ENCODE assay signal across 10 mouse cellular contexts in genomic region chr9:96765410-96765809, GRCm38 (mm10). TPM values are rescaled to one million over a fixed set of nuclear protein-coding genes. Genes with fewer than 3 reads are reported as not detected.
A peak's percentile ranks its signal among the peaks of the same experiment; 100 is the strongest.
DNase-seq lines count a peak whose midpoint lies in the region; ATAC-seq lines count a peak whose summit lies in the region.
"Had no signal": no experiment of that assay in that cellular context is flagged by ENCODE, and none has a peak within 500 bp of the region (broad histone marks: within the 10 kb centered on the region; RNA-seq: fewer than 3 reads in every experiment).

No protein-coding gene starts in this region.

- ATAC-seq in kidney, embryonic 16.5 days (ENCODE audit: low FRiP score, low TSS enrichment): 0 out of 2 replicates have a peak, but pooled peaks have one; percentile 31
- ATAC-seq in common myeloid progenitor, adult 5-6 weeks (replicated peaks; ENCODE audit: low read depth, poor library complexity, severe bottlenecking): peak; percentile 80
- peak; percentile 98 for ATAC-seq in liver, embryonic 11.5 days (replicated peaks; ENCODE audit: low FRiP score)
- ATAC-seq in frontal cortex, adult (ENCODE audit: low TSS enrichment): no peak
- no peak for ATAC-seq in hindbrain, embryonic 13.5 days (ENCODE audit: low FRiP score)

- H3K4me1 ChIP-seq in kidney, embryonic 16.5 days (ENCODE audit: insufficient read depth, low read length): peaks cover 4% of the 10 kb centered on the region; the same call in 1 of the 2 replicates
- H3K4me1 ChIP-seq in liver, embryonic 11.5 days (replicated peaks; ENCODE audit: control insufficient read depth, insufficient read depth, low read length): peaks cover 8% of the 10 kb centered on the region; the same call in 1 of the 2 replicates
- no peaks in the 10 kb centered on the region for H3K4me1 ChIP-seq in hindbrain, embryonic 13.5 days (replicated peaks)

- no peak overlapping the region for H3K9ac ChIP-seq in kidney, embryonic 16.5 days (replicated peaks; ENCODE audit: low read length)
- peak overlapping the region; percentile 15; the same call in 1 of the 2 replicates for H3K9ac ChIP-seq in liver, embryonic 11.5 days (ENCODE audit: low read depth, low read length)
- H3K9ac ChIP-seq in hindbrain, embryonic 13.5 days: no peak overlapping the region

- no peak overlapping the region for H3K4me3 ChIP-seq in kidney, embryonic 16.5 days (ENCODE audit: low read length)
- H3K4me3 ChIP-seq in liver, embryonic 11.5 days (ENCODE audit: low read depth, low read length): peak overlapping the region; percentile 22
- no peak overlapping the region for H3K4me3 ChIP-seq in hindbrain, embryonic 13.5 days

- no peak overlapping the region for H3K27ac ChIP-seq in kidney, embryonic 16.5 days (ENCODE audit: low read length)
- H3K27ac ChIP-seq in liver, embryonic 11.5 days (ENCODE audit: low read depth, low read length): peak overlapping the region; percentile 62
- no peak overlapping the region for H3K27ac ChIP-seq in hindbrain, embryonic 13.5 days

- no peak overlapping the region for H3K4me2 ChIP-seq in kidney, embryonic 16.5 days (replicated peaks; ENCODE audit: low read depth, low read length)
- H3K4me2 ChIP-seq in liver, embryonic 11.5 days: peak overlapping the region; percentile 53
- no peak overlapping the region for H3K4me2 ChIP-seq in hindbrain, embryonic 13.5 days

- no peak for DNase-seq in kidney, adult 8-10 months
- peak; percentile 48 for DNase-seq in liver, embryonic 11.5 days (ENCODE audit: low spot score)
- peak; percentile 47 to 62 for DNase-seq in spleen, postnatal 36 days (ENCODE audit: low spot score in 2 of 2)
- DNase-seq in yolk sac, embryonic 10.5 days (ENCODE audit: low spot score): no peak
- DNase-seq: heart, adult 18-20 months; kidney, postnatal 14 days had no signal

- no peaks in the 10 kb centered on the region for H3K27me3 ChIP-seq in kidney, embryonic 16.5 days (ENCODE audit: insufficient read depth, low read length)
- no peaks in the 10 kb centered on the region for H3K27me3 ChIP-seq in liver, embryonic 11.5 days (replicated peaks; ENCODE audit: control insufficient read depth, insufficient read depth, low read length)
- no peaks in the 10 kb centered on the region for H3K27me3 ChIP-seq in hindbrain, embryonic 13.5 days

- no peaks in the 10 kb centered on the region for H3K9me3 ChIP-seq in kidney, embryonic 16.5 days (ENCODE audit: low read length)
- H3K9me3 ChIP-seq in liver, embryonic 11.5 days (ENCODE audit: control insufficient read depth, low read length): no peaks in the 10 kb centered on the region
- no peaks in the 10 kb centered on the region for H3K9me3 ChIP-seq in hindbrain, embryonic 13.5 days

- 54% methylated on average over 5 of the region's 5 CpGs for WGBS in kidney, embryonic 16.5 days
- 36% methylated on average over 5 of the region's 5 CpGs for WGBS in liver, embryonic 11.5 days
- WGBS in hindbrain, embryonic 13.5 days: 74% methylated on average over 5 of the region's 5 CpGs

- H3K36me3 ChIP-seq in kidney, embryonic 16.5 days (ENCODE audit: insufficient read depth, low read length): no peaks in the 10 kb centered on the region
- H3K36me3 ChIP-seq in liver, embryonic 11.5 days (ENCODE audit: control insufficient read depth, insufficient read depth, low read length): no peaks in the 10 kb centered on the region
- H3K36me3 ChIP-seq in hindbrain, embryonic 13.5 days: no peaks in the 10 kb centered on the region

RNA-seq across cellular contexts. Expression of gene Zbtb38, which starts 12.8 kb away (rescaled TPM):
- 22.1 and 24.8 TPM in 2 replicates for polyA plus RNA-seq in kidney, embryonic 16.5 days (2015; fragmentation: Nextera tagmentation; extraction: Ambion mirVana)
- total RNA-seq in common myeloid progenitor, adult 5-6 weeks (2017): 25.8 and 41.8 TPM in 2 replicates
- polyA plus RNA-seq in liver, embryonic 11.5 days (2014; fragmentation: Nextera tagmentation; extraction: Ambion mirVana): 10.0 and 10.1 TPM in 2 replicates
- 42.2 and 44.0 TPM in 2 replicates for polyA plus RNA-seq in hindbrain, embryonic 13.5 days (2015; fragmentation: Nextera tagmentation; extraction: Ambion mirVana)

Comparison
In these comparisons a context has a peak if more than half of its experiments do, and no peak if none do; other contexts are left out.
1. ATAC-seq: peak in kidney, embryonic 16.5 days (single experiment), common myeloid progenitor, adult 5-6 weeks (single experiment) and liver, embryonic 11.5 days (single experiment); none in frontal cortex, adult (single experiment) and hindbrain, embryonic 13.5 days (single experiment).
2. DNase-seq: peak in liver, embryonic 11.5 days (single experiment) and spleen, postnatal 36 days (2 of 2); none in kidney, adult 8-10 months (0 of 2) and yolk sac, embryonic 10.5 days (single experiment).